Mouse (Mus musculus) heart, postnatal 25 days (tissue): ENCODE measurements at regions not wholly inside any gene's neighbourhood (a gene's known extent, or its start where the extent isn't known, plus 50 kb on each side); places are given as distances from the start of the nearest gene placed in this dataset.
A peak's percentile ranks its signal among the peaks of the same experiment; 100 is the strongest.

Experiments used
- DNase-seq: peaks from one replicate; pipeline ENCODE4 v3.0.0; 2022; ENCODE audit warnings: low spot score
- intact Hi-C: fragments of 180-260 bp; cut with DNase I; formaldehyde crosslinking; loops from one replicate; pipeline ENCODE4 v1.15.1; 2025

- no peak for DNase-seq
- intact Hi-C loops: no loop called here
Measured at GRCm38 (mm10) chr10:118749756-118750155, 120.3 kb downstream of the Dyrk2 start.

- intact Hi-C loops: no loop called here
- no peak for DNase-seq
Measured at GRCm38 (mm10) chr10:118751110-118751509, 118.9 kb downstream of the Dyrk2 start.

- DNase-seq: no peak
- intact Hi-C loops: no loop called here
Measured at GRCm38 (mm10) chr10:118753061-118753775, 116.8 kb downstream of the Dyrk2 start.

- DNase-seq: no peak
- intact Hi-C loops: loop anchor here (5.0 kb wide), 1 partner anchor 107 kb away; no protein-coding TSS in a partner anchor
Measured at GRCm38 (mm10) chr10:118754791-118755190, 115.2 kb downstream of the Dyrk2 start.

- intact Hi-C loops: loop anchor here (5.0 kb wide), 1 partner anchor 112 kb away; no protein-coding TSS in a partner anchor
- DNase-seq: peak; percentile 68
Measured at GRCm38 (mm10) chr10:118758825-118759471, 111.1 kb downstream of the Dyrk2 start.

- intact Hi-C loops: no loop called here
- no peak for DNase-seq
Measured at GRCm38 (mm10) chr10:118760441-118760840, 109.6 kb downstream of the Dyrk2 start.

- intact Hi-C loops: no loop called here
- no peak for DNase-seq
Measured at GRCm38 (mm10) chr10:118761101-118761868, 108.7 kb downstream of the Dyrk2 start.

- no peak for DNase-seq
- intact Hi-C loops: no loop called here
Measured at GRCm38 (mm10) chr10:118765051-118765450, 105.0 kb downstream of the Dyrk2 start.

GRCm38 (mm10) chr10:118765544-118766441 lies 104.2 kb downstream of the Dyrk2 start:
- intact Hi-C loops: no loop called here
- DNase-seq: no peak

- DNase-seq: no peak
- intact Hi-C loops: no loop called here
Measured at GRCm38 (mm10) chr10:118766826-118767225, 103.2 kb downstream of the Dyrk2 start.

- intact Hi-C loops: no loop called here
- DNase-seq: no peak
Measured at GRCm38 (mm10) chr10:118769751-118770150, 100.3 kb downstream of the Dyrk2 start.

GRCm38 (mm10) chr10:118778656-118779055 lies 91.4 kb downstream of the Dyrk2 start:
- intact Hi-C loops: no loop called here
- DNase-seq: no peak

GRCm38 (mm10) chr10:118780831-118781569 lies 89.0 kb downstream of the Dyrk2 start:
- intact Hi-C loops: no loop called here
- no peak for DNase-seq

GRCm38 (mm10) chr10:118781811-118782232 lies 88.2 kb downstream of the Dyrk2 start:
- DNase-seq: no peak

GRCm38 (mm10) chr10:118782646-118783045 lies 87.4 kb downstream of the Dyrk2 start:
- intact Hi-C loops: no loop called here

More at GRCm38 (mm10) chr10:118781811-118782232, 88.2 kb downstream of the Dyrk2 start:
- intact Hi-C loops: no loop called here

GRCm38 (mm10) chr10:118787280-118787690 lies 82.7 kb downstream of the Dyrk2 start:
- no peak for DNase-seq
- intact Hi-C loops: no loop called here

More at GRCm38 (mm10) chr10:118782646-118783045, 87.4 kb downstream of the Dyrk2 start:
- no peak for DNase-seq

GRCm38 (mm10) chr10:118792352-118793100 lies 77.5 kb downstream of the Dyrk2 start:
- no peak for DNase-seq
- intact Hi-C loops: loop anchor here (5.0 kb wide), 1 partner anchor 80 kb away; no protein-coding TSS in a partner anchor

GRCm38 (mm10) chr10:118793794-118794193 lies 76.2 kb downstream of the Dyrk2 start:
- intact Hi-C loops: loop anchor here (5.0 kb wide), 1 partner anchor 81 kb away; no protein-coding TSS in a partner anchor
- DNase-seq: no peak
